Mouse (Mus musculus) stomach, postnatal 0 days (tissue): ENCODE results near the gene Mpc1. TPM values are rescaled to one million over a fixed set of nuclear protein-coding genes. Genes with fewer than 3 reads are reported as not detected.
A peak's percentile ranks its signal among the peaks of the same experiment; 100 is the strongest.

Source experiments
- ATAC-seq: fragments of 200-750 bp; cut with Nextera tagmentation; 2 replicates; pipeline ENCODE4 v1.8.0; 2017; ENCODE audit not compliant: low FRiP score, low TSS enrichment
- DNase-seq: peaks from one replicate; pipeline ENCODE4 v3.0.0-alpha.2; 2016; ENCODE audit warnings: low spot score
- H3K27ac ChIP-seq: fragments of 300-500 bp; sonication (generic); replicated peaks from 2 replicates; pipeline ENCODE4 v1.5.1; 2014; ENCODE audit warnings: mild to moderate bottlenecking, control low read depth
- H3K27me3 ChIP-seq: fragments of 300-500 bp; sonication (generic); 2 replicates; pipeline ENCODE4 v1.6.1; 2014; ENCODE audit warnings: low read length; ENCODE audit not compliant: control insufficient read depth, insufficient read depth
- H3K36me3 ChIP-seq: fragments of 300-500 bp; sonication (generic); 2 replicates; pipeline ENCODE4 v1.6.1; 2014; ENCODE audit warnings: low read length, mixed read lengths; ENCODE audit not compliant: control insufficient read depth, insufficient read depth
- H3K4me1 ChIP-seq: fragments of 300-500 bp; sonication (generic); replicated peaks from 2 replicates; pipeline ENCODE4 v1.6.1; 2014; ENCODE audit warnings: antibody characterized with exemption; ENCODE audit not compliant: control insufficient read depth, insufficient read depth
- H3K4me2 ChIP-seq: fragments of 300-500 bp; sonication (generic); replicated peaks from 2 replicates; pipeline ENCODE4 v1.6.1; 2014; ENCODE audit warnings: low read depth, mild to moderate bottlenecking, control low read depth, moderate library complexity
- H3K4me3 ChIP-seq: fragments of 300-500 bp; sonication (generic); 2 replicates; pipeline ENCODE4 v1.5.1; 2014; ENCODE audit warnings: low read depth, low read length, control low read depth
- H3K9ac ChIP-seq: fragments of 300-500 bp; sonication (generic); 2 replicates; pipeline ENCODE4 v1.6.1; 2014; ENCODE audit warnings: mild to moderate bottlenecking, low read length, control low read depth, mixed read lengths
- H3K9me3 ChIP-seq: fragments of 300-500 bp; sonication (generic); 2 replicates; pipeline ENCODE4 v1.6.1; 2016; ENCODE audit warnings: low read length; ENCODE audit not compliant: control insufficient read depth
- CTCF ChIP-seq: IDR thresholded peaks from 2 replicates; pipeline ENCODE4 v1.5.1; 2016; ENCODE audit warnings: antibody characterized with exemption, low read depth, mild to moderate bottlenecking, moderate library complexity
- EP300 ChIP-seq: optimal IDR thresholded peaks from 2 replicates; pipeline ENCODE3; 2016; ENCODE audit warnings: antibody characterized with exemption
- WGBS: fragments of 180-500 bp; shearing (Covaris S2); extraction: QIAGEN DNeasy Blood & Tissue Kit; methylation state at CpG from one replicate; pipeline ENCODE4 v1.1.7; 2014; 5-methylcytosine and 5-hydroxymethylcytosine counted together
- polyA plus RNA-seq: library from polyadenylated mRNA; unstranded; fragments of >200 nt; fragmentation: Nextera tagmentation; extraction: Ambion mirVana; gene quantifications from 2 replicates; pipeline ENCODE4 v1.2.1, GENCODE M21; 2015

The Mpc1 gene
- polyA plus RNA-seq, 1 experiment from 2014 or later = 292 TPM

GRCm38 (mm10) chr17:8284254-8284661 lies 1.6 kb downstream of the Mpc1 start:
- WGBS = under 1% methylated on average over 32 of the region's 32 CpGs

GRCm38 (mm10) chr17:8285056-8285455 lies 2.4 kb downstream of the Mpc1 start:
- peak overlapping the region; percentile 100 for H3K4me2 ChIP-seq
- no peaks in the 10 kb centered on the region; the same call in 1 of the 2 replicates for H3K4me1 ChIP-seq
- peak overlapping the region; percentile 87 for H3K4me3 ChIP-seq
- H3K36me3 ChIP-seq = no peaks in the 10 kb centered on the region
- H3K9me3 ChIP-seq = no peaks in the 10 kb centered on the region
- no peak overlapping the region for H3K27ac ChIP-seq
- 34% methylated on average over 8 of the region's 8 CpGs for WGBS
- TF ChIP-seq EP300 (no peak), CTCF (no peak)
- no peak for DNase-seq
- ATAC-seq = no peak
- H3K27me3 ChIP-seq = no peaks in the 10 kb centered on the region
- peak overlapping the region; percentile 82; the same call in 1 of the 2 replicates for H3K9ac ChIP-seq

More at GRCm38 (mm10) chr17:8284254-8284661, 1.6 kb downstream of the Mpc1 start:
- H3K36me3 ChIP-seq = no peaks in the 10 kb centered on the region
- TF ChIP-seq CTCF = no peak
- TF ChIP-seq EP300 = no peak
- no peaks in the 10 kb centered on the region for H3K27me3 ChIP-seq
- peak overlapping the region; percentile 82 for H3K9ac ChIP-seq
- DNase-seq (peak; percentile 52), ATAC-seq (peak; percentile 5; the same call in 1 of the 2 replicates)
- H3K4me2 ChIP-seq = peak overlapping the region; percentile 100
- no peaks in the 10 kb centered on the region; the same call in 1 of the 2 replicates for H3K4me1 ChIP-seq
- peak overlapping the region; percentile 87 for H3K4me3 ChIP-seq
- H3K9me3 ChIP-seq = no peaks in the 10 kb centered on the region
- peak overlapping the region; percentile 96 for H3K27ac ChIP-seq

GRCm38 (mm10) chr17:8286987-8287386 lies 4.3 kb downstream of the Mpc1 start:
- H3K9me3 ChIP-seq = no peaks in the 10 kb centered on the region
- no peaks in the 10 kb centered on the region; the same call in 1 of the 2 replicates for H3K36me3 ChIP-seq
- ATAC-seq (no peak), DNase-seq (no peak)
- H3K4me3 ChIP-seq = no peak overlapping the region
- H3K4me2 ChIP-seq = no peak overlapping the region
- H3K4me1 ChIP-seq = no peaks in the 10 kb centered on the region; the same call in 1 of the 2 replicates
- no peak overlapping the region for H3K27ac ChIP-seq
- no peak overlapping the region for H3K9ac ChIP-seq
- no peaks in the 10 kb centered on the region for H3K27me3 ChIP-seq
- 87% methylated on average over 4 of the region's 4 CpGs for whole genome bisulfite sequencing
- no peak for TF ChIP-seq CTCF
- TF ChIP-seq EP300 = no peak

GRCm38 (mm10) chr17:8289993-8290679 lies 7.4 kb downstream of the Mpc1 start:
- Histone ChIP-seq H3K27me3 (no peaks in the 10 kb centered on the region), H3K4me3 (no peak overlapping the region), H3K9ac (no peak overlapping the region), H3K4me2 (no peak overlapping the region), H3K4me1 (no peaks in the 10 kb centered on the region; the same call in 1 of the 2 replicates), H3K27ac (no peak overlapping the region), H3K9me3 (no peaks in the 10 kb centered on the region), H3K36me3 (no peaks in the 10 kb centered on the region; the same call in 1 of the 2 replicates)
- 99% methylated on average over 3 of the region's 3 CpGs for WGBS
- no peak for TF ChIP-seq CTCF
- TF ChIP-seq EP300 = no peak
- no peak for ATAC-seq
- DNase-seq = no peak

- H3K9ac ChIP-seq = no peak overlapping the region
- H3K27ac ChIP-seq = no peak overlapping the region
- no peak overlapping the region for H3K4me2 ChIP-seq
- no peaks in the 10 kb centered on the region for H3K4me1 ChIP-seq
- DNase-seq (no peak), ATAC-seq (no peak)
- H3K9me3 ChIP-seq = no peaks in the 10 kb centered on the region
- no peaks in the 10 kb centered on the region; the same call in 1 of the 2 replicates for H3K36me3 ChIP-seq
- no peak for TF ChIP-seq CTCF
- TF ChIP-seq EP300 = no peak
- H3K4me3 ChIP-seq = no peak overlapping the region
- no peaks in the 10 kb centered on the region for H3K27me3 ChIP-seq
Measured at GRCm38 (mm10) chr17:8290736-8291135, 8.0 kb downstream of the Mpc1 start.

- H3K9ac ChIP-seq = no peak overlapping the region
- no peak for ATAC-seq
Measured at GRCm38 (mm10) chr17:8295825-8296224, 13.1 kb downstream of the Mpc1 start.

More at GRCm38 (mm10) chr17:8295825-8296224, 13.1 kb downstream of the Mpc1 start:
- H3K36me3 ChIP-seq = peaks cover 6% of the 10 kb centered on the region; the same call in 1 of the 2 replicates
- TF ChIP-seq EP300 (no peak), CTCF (peak; percentile 49)
- H3K4me2 ChIP-seq = no peak overlapping the region
- H3K9me3 ChIP-seq = no peaks in the 10 kb centered on the region
- H3K4me1 ChIP-seq = no peaks in the 10 kb centered on the region
- no peaks in the 10 kb centered on the region for H3K27me3 ChIP-seq
- no peak overlapping the region for H3K27ac ChIP-seq
- no peak overlapping the region for H3K4me3 ChIP-seq
- DNase-seq = no peak
